Mouse (Mus musculus) ES-Bruce4 (cell line): ENCODE results near the gene Hspb9.

Experiments used
- CTCF ChIP-seq: IDR thresholded peaks from one replicate; pipeline ENCODE4 v1.8.1; 2011; ENCODE audit warnings: low read depth, low read length
- EP300 ChIP-seq: IDR thresholded peaks from 2 replicates; pipeline ENCODE4 v1.6.1; 2011; ENCODE audit warnings: low read depth, low read length; ENCODE audit not compliant: insufficient read depth
- POLR2A ChIP-seq: IDR thresholded peaks from one replicate; pipeline ENCODE4 v1.8.1; 2011; ENCODE audit warnings: low read length; ENCODE audit not compliant: insufficient read depth

DNA sequence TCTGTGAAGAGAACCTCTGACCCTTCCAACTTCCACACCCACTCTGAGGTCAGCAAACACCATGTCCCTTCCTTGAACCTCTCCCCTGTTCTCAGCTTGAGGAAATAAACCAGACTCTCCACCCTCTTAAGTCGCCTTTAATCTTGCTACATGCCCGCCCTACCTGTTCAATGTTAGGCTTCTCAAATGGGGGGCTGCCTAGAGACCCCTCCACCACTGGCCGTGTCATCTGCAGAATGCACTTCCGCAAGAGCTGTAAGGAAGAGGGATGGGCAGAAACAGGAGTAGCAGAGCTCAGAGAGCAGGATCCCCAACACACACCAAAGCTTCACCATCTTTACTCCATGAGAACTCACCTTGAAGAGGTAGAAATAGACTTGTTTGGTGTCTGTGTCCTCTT, 2.7 kb upstream of the Hspb9 start:
- no peak for TF ChIP-seq EP300
- TF ChIP-seq CTCF, result no peak
- no peak for TF ChIP-seq POLR2A
